Mouse (Mus musculus) lung, postnatal 0 days (tissue): ENCODE measurements at regions not wholly inside any gene's neighbourhood (a gene's known extent, or its start where the extent isn't known, plus 50 kb on each side); places are given as distances from the start of the nearest gene placed in this dataset.

Source experiments
- ATAC-seq: fragments of 200-750 bp; cut with Nextera tagmentation; 2 replicates; pipeline ENCODE4 v1.8.0; 2017; ENCODE audit warnings: moderate library complexity
- DNase-seq: peaks from one replicate; pipeline ENCODE4 v3.0.0-alpha.2; 2016; ENCODE audit warnings: low spot score
- H3K27ac ChIP-seq: fragments of 300-500 bp; sonication (generic); 2 replicates; pipeline ENCODE4 v1.5.1; 2014; ENCODE audit warnings: antibody characterized with exemption, mild to moderate bottlenecking, low read length, mixed read lengths
- H3K27me3 ChIP-seq: fragments of 300-500 bp; sonication (generic); replicated peaks from 2 replicates; pipeline ENCODE4 v1.6.1; 2014; ENCODE audit warnings: low read length, mixed read lengths; ENCODE audit not compliant: insufficient read depth
- H3K36me3 ChIP-seq: fragments of 300-500 bp; sonication (generic); 2 replicates; pipeline ENCODE4 v1.6.1; 2014; ENCODE audit warnings: low read length, mixed read lengths; ENCODE audit not compliant: insufficient read depth
- H3K4me1 ChIP-seq: fragments of 300-500 bp; sonication (generic); 2 replicates; pipeline ENCODE4 v1.6.1; 2014; ENCODE audit warnings: antibody characterized with exemption, low read depth, low read length, mixed read lengths; ENCODE audit not compliant: insufficient read depth
- H3K4me2 ChIP-seq: fragments of 300-500 bp; sonication (generic); replicated peaks from 2 replicates; pipeline ENCODE4 v1.6.1; 2014; ENCODE audit warnings: low read depth, mild to moderate bottlenecking, low read length, moderate library complexity, mixed read lengths
- H3K4me3 ChIP-seq: fragments of 300-500 bp; sonication (generic); 2 replicates; pipeline ENCODE4 v1.5.1; 2014; ENCODE audit warnings: low read depth, low read length
- H3K9ac ChIP-seq: fragments of 300-500 bp; sonication (generic); replicated peaks from 2 replicates; pipeline ENCODE4 v1.6.1; 2014; ENCODE audit warnings: low read depth, mild to moderate bottlenecking
- H3K9me3 ChIP-seq: fragments of 300-500 bp; sonication (generic); 2 replicates; pipeline ENCODE4 v1.6.1; 2016; ENCODE audit warnings: low read length, mixed read lengths
- CTCF ChIP-seq: IDR thresholded peaks from 2 replicates; pipeline ENCODE4 v1.5.1; 2016; ENCODE audit warnings: antibody characterized with exemption, mild to moderate bottlenecking
- EP300 ChIP-seq: IDR thresholded peaks from 2 replicates; pipeline ENCODE4 v1.6.1; 2016; ENCODE audit warnings: antibody characterized with exemption, mild to moderate bottlenecking, control low read depth
- WGBS: fragments of 180-500 bp; shearing (Covaris S2); extraction: QIAGEN DNeasy Blood & Tissue Kit; methylation state at CpG from one replicate; pipeline ENCODE4 v1.1.7; 2014; 5-methylcytosine and 5-hydroxymethylcytosine counted together

DNA sequence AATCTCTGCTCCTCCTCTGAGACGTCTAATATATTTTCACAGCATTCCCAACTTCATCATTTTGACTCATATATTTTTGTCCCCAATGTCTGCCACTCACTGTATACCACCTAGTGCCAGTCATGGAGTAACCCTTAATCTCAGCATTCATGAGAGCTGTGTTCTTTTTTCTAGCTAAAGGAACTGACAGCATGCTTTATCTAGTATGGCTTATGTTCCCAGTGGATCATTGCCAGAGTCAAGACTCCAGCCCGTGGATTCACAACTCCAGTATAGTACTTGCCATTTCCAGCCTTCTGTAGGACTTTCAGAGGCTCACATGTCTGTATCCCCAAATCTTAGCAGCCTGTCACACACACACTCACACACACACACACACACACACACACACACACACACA is 316.5 kb downstream of the Cmpk2 start:
- ATAC-seq (no peak), DNase-seq (no peak)
- H3K4me1 ChIP-seq, result no peaks in the 10 kb centered on the region
- H3K9me3 ChIP-seq, result no peaks in the 10 kb centered on the region
- H3K9ac ChIP-seq, result no peak overlapping the region
- H3K27me3 ChIP-seq, result no peaks in the 10 kb centered on the region
- H3K36me3 ChIP-seq, result no peaks in the 10 kb centered on the region
- no peak overlapping the region for H3K4me3 ChIP-seq
- H3K27ac ChIP-seq, result no peak overlapping the region
- TF ChIP-seq EP300 (no peak), CTCF (no peak)
- no peak overlapping the region for H3K4me2 ChIP-seq
- 59% methylated on average over 2 of the region's 2 CpGs for WGBS

DNA sequence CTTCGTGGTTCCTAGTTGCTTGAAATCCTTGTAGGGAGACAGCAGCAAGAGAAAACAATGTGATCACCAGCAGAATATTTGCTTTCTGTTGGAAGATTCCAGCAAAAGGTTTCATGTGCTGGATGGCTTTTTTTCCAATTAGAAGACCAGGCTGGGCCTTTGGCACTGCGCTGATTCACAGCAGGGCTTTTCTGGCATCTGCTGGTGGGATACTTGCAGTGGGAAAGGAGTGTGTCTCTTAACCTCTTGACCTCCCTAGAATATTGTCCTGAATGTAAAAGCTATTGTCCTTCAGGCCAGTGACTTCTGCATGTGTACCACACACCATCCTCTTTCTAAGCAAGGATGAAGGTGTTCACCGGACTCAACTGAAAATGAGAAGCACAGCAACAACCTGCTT is 315.4 kb downstream of the Cmpk2 start:
- DNase-seq (no peak), ATAC-seq (no peak)
- H3K4me1 ChIP-seq, result no peaks in the 10 kb centered on the region
- no peak overlapping the region for H3K27ac ChIP-seq
- 88% methylated on average over 3 of the region's 3 CpGs for WGBS
- no peak overlapping the region for H3K4me2 ChIP-seq
- H3K9ac ChIP-seq, result no peak overlapping the region
- H3K27me3 ChIP-seq, result no peaks in the 10 kb centered on the region
- H3K9me3 ChIP-seq, result no peaks in the 10 kb centered on the region
- TF ChIP-seq EP300, result no peak
- TF ChIP-seq CTCF, result no peak
- no peaks in the 10 kb centered on the region for H3K36me3 ChIP-seq
- H3K4me3 ChIP-seq, result no peak overlapping the region

GRCm38 (mm10) chr12:26783800-26784199 is 314.8 kb downstream of the Cmpk2 start:
- DNase-seq, result no peak
- Histone ChIP-seq H3K27me3 (no peaks in the 10 kb centered on the region), H3K27ac (no peak overlapping the region), H3K4me1 (no peaks in the 10 kb centered on the region), H3K36me3 (no peaks in the 10 kb centered on the region), H3K4me2 (no peak overlapping the region), H3K9me3 (no peaks in the 10 kb centered on the region), H3K9ac (no peak overlapping the region), H3K4me3 (no peak overlapping the region)
- ATAC-seq, result no peak
- whole genome bisulfite sequencing, result 85% methylated on average over 3 of the region's 3 CpGs
- TF ChIP-seq EP300 (no peak), CTCF (no peak)

- H3K27me3 ChIP-seq, result no peaks in the 10 kb centered on the region
- no peak overlapping the region for H3K9ac ChIP-seq
- H3K4me1 ChIP-seq, result no peaks in the 10 kb centered on the region
- WGBS, result 92% methylated on average over 3 of the region's 3 CpGs
- no peak for TF ChIP-seq EP300
- no peak for TF ChIP-seq CTCF
- no peak overlapping the region for H3K27ac ChIP-seq
- H3K36me3 ChIP-seq, result no peaks in the 10 kb centered on the region
- no peaks in the 10 kb centered on the region for H3K9me3 ChIP-seq
- DNase-seq (no peak), ATAC-seq (no peak)
- H3K4me3 ChIP-seq, result no peak overlapping the region
- H3K4me2 ChIP-seq, result no peak overlapping the region
Measured at GRCm38 (mm10) chr12:26781537-26781936, 312.5 kb downstream of the Cmpk2 start.

DNA sequence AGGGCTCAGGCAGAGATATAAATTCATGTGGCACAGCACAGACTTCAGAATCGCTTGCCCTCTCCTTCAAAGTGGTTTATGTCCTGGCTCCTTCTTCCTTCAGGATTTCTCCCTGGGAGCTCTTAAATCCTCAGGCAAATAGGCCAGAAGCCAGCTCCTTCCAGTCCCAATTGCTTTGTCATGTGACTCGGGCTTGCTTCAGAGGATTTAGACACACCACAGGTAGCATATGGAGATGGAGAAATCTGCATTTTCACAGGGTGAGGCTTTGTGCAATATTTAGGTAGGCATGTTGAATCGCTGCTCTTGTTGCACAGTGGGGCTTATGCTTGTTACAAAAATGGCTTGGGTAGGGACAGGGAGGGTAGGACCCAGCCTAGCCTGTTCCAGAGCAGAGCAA is 309.8 kb downstream of the Cmpk2 start:
- Histone ChIP-seq H3K27ac (no peak overlapping the region), H3K27me3 (no peaks in the 10 kb centered on the region), H3K4me3 (no peak overlapping the region), H3K4me2 (no peak overlapping the region), H3K4me1 (no peaks in the 10 kb centered on the region), H3K9me3 (no peaks in the 10 kb centered on the region), H3K36me3 (no peaks in the 10 kb centered on the region), H3K9ac (no peak overlapping the region)
- TF ChIP-seq EP300 (no peak), CTCF (no peak)
- DNase-seq (no peak), ATAC-seq (no peak)
- 59% methylated on average over 3 of the region's 3 CpGs for WGBS

- no peaks in the 10 kb centered on the region for H3K27me3 ChIP-seq
- no peak for ATAC-seq
- TF ChIP-seq CTCF, result no peak
- no peak for TF ChIP-seq EP300
- no peak overlapping the region for H3K4me2 ChIP-seq
- WGBS, result 98% methylated on average over 1 of the region's 1 CpGs
- DNase-seq, result no peak
- H3K9ac ChIP-seq, result no peak overlapping the region
- no peaks in the 10 kb centered on the region for H3K9me3 ChIP-seq
- no peak overlapping the region for H3K27ac ChIP-seq
- H3K4me1 ChIP-seq, result no peaks in the 10 kb centered on the region
- H3K4me3 ChIP-seq, result no peak overlapping the region
- H3K36me3 ChIP-seq, result no peaks in the 10 kb centered on the region
Measured at GRCm38 (mm10) chr12:26776986-26777385, 308.0 kb downstream of the Cmpk2 start.

DNA sequence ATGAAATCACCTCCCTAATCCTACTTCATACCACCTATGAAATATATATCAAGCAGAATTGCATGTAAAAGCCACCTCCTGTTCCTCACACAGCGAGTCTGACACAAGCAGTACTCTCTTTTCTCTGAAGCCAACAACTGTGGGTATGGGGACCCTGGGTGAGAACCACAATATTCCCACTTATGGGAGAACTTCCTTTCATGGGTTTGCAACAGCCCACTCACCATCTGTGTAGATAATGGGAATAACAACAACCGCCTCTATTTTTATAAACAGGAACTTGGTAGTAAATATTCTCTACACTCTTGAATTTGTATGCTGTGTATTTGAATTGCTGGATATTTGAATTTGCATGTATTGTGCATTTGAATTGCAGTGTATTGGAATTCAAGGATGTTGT is 305.0 kb downstream of the Cmpk2 start:
- TF ChIP-seq CTCF, result no peak
- no peak for TF ChIP-seq EP300
- ATAC-seq (no peak), DNase-seq (no peak)
- WGBS, result 72% methylated on average over 2 of the region's 2 CpGs
- H3K9me3 ChIP-seq, result no peaks in the 10 kb centered on the region
- H3K27me3 ChIP-seq, result no peaks in the 10 kb centered on the region
- no peak overlapping the region for H3K4me2 ChIP-seq
- H3K9ac ChIP-seq, result no peak overlapping the region
- H3K27ac ChIP-seq, result no peak overlapping the region
- no peaks in the 10 kb centered on the region for H3K4me1 ChIP-seq
- no peaks in the 10 kb centered on the region for H3K36me3 ChIP-seq
- no peak overlapping the region for H3K4me3 ChIP-seq
